Mouse (Mus musculus) T-helper 1 cell (primary cell): ENCODE results near the gene Macrod2.

Source experiments
- in situ Hi-C: fragments of 300-600 bp; cut with MboI, MseI; formaldehyde crosslinking; loops from one replicate; pipeline ENCODE4 v1.15.1; 2025; ENCODE audit warnings: high pct_unique_total_duplicates

Gene Macrod2

DNA sequence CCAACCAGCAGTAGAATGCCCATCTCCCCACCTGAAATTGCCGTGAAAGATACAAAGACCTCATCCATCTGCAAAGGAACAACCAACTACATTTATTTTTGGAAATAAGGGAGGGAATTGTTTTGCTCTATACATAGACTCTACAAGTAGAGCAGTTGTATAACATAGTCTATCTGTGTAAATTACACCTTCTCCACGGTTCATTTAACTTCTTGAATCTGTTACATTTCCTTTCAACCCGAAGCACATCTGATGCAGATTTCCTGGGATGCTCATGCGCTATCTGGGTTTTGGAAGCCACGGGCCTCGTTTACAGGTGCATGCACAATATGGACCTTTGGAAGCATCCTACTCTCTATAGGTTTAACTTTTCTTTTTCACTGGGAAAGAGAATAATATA, 175.8 kb downstream of the Macrod2 start:
- in situ Hi-C loops, result no loop called here

DNA sequence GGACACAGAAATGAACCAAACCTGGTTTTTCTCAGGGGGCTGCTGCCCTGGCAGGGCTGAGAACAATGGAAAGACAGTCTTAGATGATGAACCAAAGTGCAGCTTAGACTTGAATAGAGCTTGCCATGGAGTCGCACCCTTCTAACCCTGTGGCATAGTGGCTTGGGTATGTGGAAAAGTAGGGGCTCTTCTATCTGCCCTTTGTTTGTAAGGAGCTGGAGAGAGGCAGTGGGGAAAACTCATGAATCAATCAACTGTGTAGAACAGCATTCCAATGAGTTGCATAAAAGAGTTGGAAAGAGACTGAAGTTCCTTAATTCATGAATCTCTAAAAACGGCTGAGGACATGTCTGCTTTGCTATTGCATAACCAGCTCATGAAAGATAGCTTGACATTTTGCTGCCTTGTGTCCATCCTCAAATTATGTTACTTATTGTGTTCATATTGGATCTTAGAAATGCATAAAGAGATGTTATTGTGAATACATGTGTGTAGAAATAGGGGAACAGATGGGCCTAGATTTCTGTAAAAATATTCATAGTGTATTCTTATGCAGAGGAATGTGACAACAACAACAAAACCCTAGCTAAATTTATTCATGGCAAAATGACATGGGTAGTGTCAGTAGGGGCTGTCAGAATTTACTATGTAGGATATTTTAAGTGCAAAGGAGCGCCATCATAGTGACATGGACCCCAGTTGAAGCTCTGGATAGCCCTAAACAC, 197.6 kb downstream of the Macrod2 start:
- in situ Hi-C loops, result no loop called here

DNA sequence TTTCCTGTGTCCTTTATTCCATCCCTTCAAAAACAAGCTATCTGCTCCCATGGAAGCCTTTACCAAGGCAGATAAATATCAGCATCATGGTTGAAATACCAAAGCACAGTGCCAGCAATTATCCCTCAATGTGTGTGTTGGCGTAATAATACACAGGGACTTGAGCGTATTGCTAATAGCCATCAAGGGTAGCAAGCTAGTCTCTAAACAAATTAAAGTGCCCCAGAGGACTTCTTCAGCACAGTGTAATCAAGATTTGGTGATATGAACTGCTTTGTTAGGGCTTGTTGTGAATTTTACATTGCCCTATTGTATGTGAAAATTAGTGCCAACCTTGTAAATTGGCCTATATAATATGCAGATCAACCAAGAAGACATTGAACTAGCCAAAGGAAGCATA, 201.8 kb downstream of the Macrod2 start:
- in situ Hi-C loops, result no loop called here

DNA sequence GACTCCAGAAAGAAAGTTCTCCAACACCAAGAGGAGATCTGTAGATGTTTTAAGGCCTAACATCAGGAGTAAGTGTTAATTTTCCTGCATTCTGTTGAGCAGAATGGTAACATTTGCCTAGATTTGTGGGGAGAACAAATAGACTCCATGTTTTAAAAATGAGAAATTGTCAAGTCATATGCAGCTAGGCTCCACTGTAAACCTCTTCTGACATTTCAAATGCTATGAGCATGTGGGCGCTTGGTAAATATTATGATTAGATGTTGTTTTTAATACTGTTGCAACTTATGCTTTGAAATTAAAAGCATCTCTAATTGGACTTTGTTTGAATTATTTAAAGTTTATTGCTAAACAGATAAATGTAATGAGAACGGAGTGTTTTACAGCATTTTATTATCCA, 220.3 kb downstream of the Macrod2 start:
- in situ Hi-C loops, result no loop called here

DNA sequence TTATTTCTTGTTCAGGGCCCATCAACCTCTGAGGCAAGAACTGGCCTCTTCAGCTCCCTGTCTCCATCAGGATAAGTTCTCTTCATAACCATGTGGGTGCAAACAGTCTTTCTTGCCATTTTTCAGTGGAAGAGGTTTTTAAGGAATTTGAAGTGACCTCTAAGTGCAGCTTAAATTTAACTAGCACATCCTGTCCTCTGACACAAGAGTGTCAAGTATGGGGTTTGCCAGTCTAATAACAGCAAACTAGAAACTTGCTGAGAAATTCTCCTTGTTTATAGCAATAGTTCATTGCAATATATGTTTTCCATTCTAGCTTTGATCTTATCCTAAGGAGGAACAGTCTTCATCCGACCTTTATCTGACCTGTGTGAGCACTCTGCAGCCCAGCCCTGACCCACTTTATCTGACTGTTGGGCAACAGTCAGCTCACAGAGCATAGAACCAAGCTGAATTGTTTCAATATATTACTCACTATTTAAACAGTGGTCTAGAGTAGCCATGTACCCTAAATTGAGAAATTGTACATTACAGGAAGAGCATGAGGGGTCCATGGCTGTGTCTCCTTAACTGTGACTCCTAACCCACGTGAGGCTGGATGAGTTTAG, 226.7 kb downstream of the Macrod2 start:
- in situ Hi-C loops, result no loop called here

DNA sequence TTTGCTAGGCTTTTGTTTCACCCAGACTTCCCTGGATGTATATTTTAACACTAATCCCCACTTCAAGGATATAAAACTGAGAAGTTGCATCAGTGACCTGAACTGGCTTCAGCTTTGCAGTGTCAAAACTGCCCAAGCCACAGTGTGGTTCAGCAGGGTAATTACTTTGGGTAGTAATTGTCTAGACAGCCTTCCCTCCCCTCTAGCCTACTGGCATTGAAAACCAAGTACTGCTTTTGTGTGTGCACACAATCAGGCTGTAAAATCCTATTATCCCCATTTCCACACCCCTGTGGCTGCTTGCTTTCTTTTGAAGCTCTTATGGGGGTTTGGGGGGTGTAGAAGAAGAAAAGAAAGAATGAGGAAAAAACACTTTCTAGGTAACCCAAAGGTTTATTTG, 258.4 kb downstream of the Macrod2 start:
- in situ Hi-C loops, result no loop called here

DNA sequence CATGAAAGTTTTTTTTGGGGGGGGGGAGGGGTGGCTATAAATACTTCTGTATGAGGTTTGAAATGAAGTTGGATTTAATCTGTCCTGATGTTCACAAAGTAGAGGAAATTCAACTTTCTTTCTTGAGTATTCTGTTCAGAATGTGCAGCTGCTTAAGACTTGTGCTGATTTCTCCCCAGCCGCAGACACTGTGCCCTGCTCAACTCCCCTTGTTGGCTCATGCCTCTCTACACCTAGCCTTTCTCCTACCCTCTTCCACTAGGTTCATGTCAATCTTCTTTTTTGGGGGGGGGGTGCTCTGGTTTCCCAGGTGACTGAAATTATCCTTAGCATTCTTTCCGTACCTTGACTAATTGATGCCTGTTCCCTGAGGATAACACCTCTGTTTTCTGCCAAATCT, 258.9 kb downstream of the Macrod2 start:
- in situ Hi-C loops, result no loop called here

DNA sequence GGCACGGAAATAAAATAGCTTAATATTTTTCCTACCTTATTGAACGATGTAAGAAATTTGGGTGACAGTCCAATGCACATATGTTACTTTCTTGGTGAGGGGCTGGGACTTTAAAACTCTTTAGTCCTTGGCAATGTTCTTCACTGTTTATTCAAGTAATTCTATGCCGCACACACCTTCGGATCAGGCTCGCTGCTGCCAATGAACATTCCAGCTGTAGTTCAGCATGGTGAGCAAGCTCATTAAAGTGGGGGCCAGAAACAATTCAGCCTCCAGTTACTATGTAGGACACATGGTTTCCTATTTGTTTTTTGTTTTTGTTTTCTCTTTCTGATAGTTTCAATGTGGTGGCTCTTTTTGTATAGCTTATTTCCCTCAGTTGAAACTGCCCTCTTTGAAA, 267.6 kb downstream of the Macrod2 start:
- in situ Hi-C loops, result no loop called here

DNA sequence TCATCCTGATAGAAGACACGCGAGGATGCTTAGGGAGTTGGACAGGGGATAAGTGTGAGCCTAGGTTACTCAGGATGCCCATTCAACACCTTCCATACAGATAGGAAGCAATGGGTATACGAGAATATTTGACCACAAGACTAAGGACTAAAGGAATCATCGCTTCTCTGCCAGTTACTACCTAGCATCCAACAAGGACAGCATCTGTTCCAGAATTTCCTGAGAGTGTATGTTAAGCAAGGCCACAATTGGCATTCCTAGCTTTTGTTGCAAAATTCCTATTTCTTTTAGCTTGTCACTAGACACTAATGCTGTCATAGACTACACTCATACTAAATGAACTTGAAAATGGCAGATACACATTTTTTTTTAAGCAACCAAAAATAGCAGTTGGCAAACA, 269.3 kb downstream of the Macrod2 start:
- in situ Hi-C loops, result no loop called here

DNA sequence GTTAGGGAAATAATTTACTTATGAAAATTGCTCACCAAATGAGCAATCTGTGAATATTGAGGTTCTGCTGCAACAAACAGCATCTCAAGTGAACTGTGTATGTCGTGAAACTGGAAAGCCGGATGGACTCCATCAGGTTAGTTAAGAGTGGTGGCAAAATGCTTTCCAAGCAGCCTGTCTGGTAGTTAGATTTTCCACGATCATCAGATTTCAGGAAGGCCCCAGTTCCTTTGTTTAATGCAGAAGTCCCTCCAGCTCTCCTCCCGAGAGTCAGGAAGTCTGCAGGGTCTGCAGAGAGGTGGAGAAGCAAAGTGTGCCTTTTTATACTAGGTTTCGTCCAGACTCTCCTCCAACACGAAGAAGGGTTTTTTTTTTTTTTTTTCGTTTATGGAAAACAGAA, 271.7 kb downstream of the Macrod2 start:
- in situ Hi-C loops, result no loop called here

DNA sequence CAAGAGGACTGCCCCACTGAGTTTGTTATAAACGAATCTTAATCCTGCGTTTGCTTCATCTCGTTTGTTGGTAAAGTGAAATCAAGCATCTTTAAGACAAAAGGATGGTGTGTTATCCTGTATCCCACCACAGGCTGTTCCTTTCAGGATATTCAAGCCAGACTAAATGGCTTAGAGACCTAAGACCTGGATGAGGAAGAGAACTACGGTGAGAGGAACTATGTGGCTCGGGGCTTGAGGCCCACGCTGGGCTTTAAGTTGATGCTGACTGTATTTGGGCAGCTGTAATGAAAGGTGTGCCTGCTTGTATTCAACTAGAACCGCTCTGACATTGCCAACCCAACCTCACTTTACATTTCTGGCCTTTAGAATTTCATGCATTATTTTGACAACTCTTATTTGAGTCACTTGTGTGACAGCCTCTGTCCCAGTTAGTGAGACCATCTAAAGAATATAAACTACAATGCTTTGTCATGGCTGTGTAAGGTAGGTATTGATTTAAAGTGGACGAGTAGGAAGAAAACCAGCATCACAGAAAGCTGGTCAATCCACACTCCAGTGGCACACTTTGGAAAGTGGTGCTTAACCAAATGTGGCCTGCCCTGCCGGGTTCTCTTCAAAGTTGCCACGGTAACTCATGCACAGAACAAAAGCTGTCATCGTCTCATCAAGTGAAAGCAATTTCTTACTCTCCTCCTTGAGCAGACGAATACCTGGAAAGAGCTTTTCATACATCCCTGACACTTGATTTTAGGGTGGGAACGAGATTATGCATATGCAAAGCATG, 272.3 kb downstream of the Macrod2 start:
- in situ Hi-C loops, result no loop called here

DNA sequence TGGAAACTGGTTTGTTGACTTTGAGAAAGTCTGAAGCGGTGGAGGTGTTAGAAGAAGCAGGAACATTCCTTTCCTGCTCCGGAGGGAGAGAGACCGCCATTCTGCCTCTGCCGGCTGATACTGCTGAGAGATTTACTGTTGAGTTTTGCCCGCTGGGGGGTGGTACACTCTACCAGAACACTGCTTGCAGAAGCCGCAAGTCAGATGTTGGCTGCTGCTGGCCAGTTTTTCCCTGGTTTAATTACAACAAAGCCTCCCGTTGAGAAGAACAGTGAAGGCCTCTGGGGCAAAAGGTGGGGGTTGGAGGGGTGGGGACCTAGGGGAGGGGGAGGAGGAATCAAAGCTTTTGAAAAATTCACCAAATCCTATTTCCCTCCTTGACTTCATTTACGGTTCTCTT, 273.2 kb downstream of the Macrod2 start:
- in situ Hi-C loops, result no loop called here

DNA sequence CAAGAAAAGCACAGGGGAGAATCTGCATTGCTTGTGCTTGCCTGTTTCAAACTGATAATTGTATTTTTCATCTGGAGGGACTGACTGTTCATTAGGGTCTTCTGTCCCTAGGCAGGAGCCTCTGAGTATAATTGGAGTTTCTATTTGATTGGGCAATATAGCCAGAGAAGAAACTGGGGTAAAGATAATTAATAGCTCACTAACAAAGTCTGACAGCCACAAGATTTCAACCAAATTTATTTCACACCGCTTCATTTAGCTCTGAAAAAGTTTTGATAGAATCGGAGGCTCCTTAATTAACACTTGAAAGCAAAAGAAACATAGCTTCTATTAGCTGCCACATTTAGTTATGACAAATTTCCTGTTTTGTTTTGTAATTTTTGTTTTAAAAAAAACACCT, 274.0 kb downstream of the Macrod2 start:
- in situ Hi-C loops, result no loop called here

DNA sequence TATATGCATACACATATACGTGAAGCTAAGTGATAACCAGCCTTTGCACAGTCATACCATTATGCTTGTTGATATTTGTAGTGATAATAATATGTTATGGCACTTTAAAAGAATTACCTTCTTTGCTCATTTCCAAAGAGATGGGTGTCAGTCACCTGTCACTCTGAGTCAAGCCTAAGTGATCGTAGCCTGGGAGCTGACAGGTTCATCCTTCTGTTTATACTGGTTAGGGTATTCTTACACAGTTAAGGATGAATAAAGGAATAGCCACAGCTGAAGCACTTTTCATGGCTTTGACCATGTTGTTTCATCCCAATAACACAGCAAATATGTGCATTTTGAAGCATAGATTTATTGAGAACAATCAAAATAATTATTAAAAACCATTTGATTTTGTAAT, 274.7 kb downstream of the Macrod2 start:
- in situ Hi-C loops, result no loop called here

DNA sequence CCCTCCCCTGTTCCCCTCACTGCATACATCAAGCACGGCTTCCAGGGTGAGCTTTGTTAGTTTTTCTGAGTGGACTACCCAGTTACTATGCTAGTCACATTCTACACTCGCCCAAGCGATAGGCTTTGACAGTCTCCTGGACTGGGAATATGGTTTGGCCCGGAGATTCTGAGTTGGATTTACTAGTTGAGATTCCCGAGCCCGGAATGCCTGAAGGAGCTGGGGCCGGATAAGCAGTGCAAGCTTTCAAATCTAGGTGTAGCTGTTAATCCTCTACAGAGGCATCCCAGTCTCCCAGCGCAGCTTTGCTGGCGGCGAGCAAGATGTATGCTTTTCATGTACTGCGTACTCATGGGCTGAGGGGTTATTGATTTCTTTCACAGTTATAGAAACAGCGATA, 275.3 kb downstream of the Macrod2 start:
- in situ Hi-C loops, result no loop called here

DNA sequence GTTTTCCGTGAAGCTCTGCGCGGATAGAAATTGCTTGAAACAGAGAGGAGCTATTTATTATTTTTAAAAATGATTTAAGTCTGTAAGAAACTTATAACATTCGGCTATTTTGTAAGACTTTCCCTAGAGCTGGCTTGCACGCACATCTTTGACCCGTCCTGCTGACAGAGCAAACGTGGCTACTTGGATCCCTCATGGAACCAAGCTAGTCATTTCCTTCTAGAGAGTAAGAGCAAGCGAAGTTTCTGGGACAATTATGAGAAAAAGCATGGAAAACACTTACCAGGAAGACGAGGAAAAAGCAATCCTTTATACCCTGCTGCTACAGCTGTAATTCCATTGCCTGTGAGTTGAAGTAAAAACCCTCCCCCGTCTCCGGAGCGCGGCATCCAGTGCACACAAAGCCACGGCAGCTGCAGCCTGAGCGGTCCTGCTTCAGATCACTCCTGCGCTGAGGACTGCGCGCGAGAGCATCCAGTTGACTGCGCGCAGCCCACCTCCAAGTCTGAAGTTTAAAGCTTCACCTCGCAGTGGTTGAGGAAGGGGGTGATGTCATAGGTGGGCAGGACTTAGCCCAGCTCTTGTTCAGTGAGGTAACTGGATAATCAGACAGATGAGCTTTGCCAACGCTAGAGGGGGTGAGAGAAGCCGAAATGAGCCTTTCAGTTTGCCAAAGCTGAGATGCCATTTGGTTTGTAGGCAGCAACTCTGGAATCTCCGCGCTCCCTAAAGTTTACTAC, 276.0 kb downstream of the Macrod2 start, which contains the start of gene Flrt3:
Gene Flrt3, minus strand, starts transcription at position 507 of the 740 bp plus-strand sequence.
- in situ Hi-C loops, result no loop called here

DNA sequence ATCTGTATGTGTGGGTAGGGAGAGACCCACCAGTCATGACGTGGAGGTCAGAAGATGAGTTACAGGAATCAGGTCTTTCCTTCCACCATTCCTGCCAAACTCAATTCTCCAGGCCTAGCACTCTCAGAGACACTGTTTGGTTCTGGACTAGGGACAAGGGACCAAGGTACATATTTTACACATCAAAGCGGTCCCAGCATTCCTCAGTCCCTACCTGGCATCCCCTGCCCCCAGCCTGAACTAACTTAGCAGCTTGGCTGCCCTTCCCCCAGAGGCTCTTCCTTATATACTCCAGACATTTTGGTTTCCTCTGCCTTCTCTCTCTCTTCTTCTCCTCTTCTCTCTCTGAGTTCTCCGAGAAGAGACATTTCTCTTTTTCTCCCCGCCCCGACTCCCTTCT, 278.4 kb downstream of the Macrod2 start:
- in situ Hi-C loops, result no loop called here

DNA sequence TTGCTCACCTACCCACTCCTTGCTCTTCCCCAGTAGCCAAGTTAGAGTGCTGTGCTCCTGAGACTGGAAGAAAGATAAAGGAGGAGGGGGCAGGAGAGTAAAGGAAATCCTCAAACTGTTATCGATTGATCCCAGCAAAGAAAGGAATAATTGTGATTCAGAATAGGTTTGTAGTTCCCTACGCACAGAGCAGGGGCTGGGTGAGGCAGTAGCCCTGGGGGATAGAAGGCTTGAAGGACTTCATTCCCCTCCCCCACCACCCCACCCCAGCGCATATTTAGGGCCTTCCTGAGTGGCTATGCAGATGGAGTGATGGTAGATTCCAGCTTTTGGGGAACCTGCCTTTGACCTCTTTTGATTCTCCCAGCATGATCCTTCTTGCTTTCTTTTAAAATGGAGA, 281.6 kb downstream of the Macrod2 start:
- in situ Hi-C loops, result no loop called here

DNA sequence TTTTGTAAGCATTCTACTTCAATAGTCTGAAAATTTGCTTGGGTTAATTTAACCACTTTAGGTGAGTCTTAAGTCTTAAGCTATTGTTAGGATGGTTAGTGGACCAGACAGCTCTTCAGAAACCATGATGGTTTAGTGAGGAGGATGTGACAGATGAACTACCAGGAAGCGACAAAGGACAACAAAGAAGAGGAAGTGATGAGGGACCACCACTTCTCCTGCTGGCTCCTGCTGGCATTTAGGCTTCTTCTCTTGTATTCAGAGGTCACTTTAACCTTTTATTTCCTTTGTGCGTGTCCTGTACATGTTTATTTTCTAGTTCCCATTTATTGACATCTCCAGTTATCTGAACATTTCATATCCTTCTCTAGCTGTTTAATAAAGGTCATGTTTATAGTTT, 295.8 kb downstream of the Macrod2 start:
- in situ Hi-C loops, result no loop called here

DNA sequence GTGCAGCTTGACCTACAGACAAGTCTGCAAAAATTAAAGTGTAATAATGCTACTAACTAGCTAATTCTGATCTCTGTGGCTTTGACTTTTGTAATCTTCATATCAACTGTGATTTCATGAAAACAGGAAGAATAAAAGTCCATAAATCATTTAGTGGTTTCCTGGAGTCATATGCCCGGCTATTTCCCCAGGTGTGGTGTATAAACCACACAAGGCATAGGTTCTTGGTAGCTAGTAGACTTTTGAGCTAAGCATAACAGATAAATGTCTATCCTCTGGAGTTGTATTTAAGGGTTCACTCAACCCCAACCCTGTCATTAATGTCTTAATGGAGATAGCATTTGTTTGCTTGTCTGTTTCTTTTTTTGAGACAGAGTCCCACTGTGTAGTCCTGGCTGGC, 296.3 kb downstream of the Macrod2 start:
- in situ Hi-C loops, result no loop called here

DNA sequence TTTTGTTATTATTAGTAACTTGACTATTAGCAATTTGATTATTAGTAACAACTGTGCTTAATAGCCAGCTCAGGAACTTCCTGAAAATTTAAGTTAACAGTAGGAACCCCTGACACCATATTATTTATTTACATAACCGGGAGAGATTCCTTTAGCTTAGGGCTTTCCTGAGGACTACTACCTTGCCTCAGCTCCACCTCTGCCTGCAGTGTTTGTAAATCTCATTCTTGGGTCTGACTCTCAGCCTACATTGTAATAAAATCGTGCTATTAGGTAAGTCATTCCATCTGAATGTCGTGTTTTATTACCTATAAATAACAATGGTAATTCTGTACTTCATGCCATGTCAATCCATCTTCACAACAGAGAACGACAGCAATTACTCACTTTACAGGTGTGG, 297.4 kb downstream of the Macrod2 start:
- in situ Hi-C loops, result no loop called here

DNA sequence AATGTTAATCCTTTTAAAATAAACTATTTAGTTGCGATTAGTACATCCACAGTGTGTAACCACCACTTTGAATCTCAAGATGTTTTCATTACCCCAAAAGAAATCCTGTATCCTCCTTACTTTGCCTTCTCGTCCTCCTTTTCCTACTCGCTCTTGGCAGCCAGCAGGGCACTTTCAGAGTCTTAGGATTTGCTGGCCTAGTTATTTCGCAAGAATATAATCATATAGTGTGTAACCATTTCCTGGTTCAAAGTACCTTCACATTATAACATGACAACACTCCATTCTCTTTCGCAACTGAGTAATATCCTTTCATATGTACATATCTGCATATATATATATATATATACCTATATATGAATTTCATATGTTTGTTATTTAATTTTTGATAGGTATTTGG, 298.7 kb downstream of the Macrod2 start:
- in situ Hi-C loops, result no loop called here
